Mouse (Mus musculus) frontal cortex, adult (tissue): ENCODE measurements around the gene Rdh13.

ENCODE experiments used
- ATAC-seq: cut with Nextera tagmentation; 2 replicates; pipeline ENCODE4 v1.9.2; 2017; ENCODE audit warnings: mild to moderate bottlenecking, moderate library complexity, mixed read lengths; ENCODE audit not compliant: low TSS enrichment

Rdh13 gene

DNA sequence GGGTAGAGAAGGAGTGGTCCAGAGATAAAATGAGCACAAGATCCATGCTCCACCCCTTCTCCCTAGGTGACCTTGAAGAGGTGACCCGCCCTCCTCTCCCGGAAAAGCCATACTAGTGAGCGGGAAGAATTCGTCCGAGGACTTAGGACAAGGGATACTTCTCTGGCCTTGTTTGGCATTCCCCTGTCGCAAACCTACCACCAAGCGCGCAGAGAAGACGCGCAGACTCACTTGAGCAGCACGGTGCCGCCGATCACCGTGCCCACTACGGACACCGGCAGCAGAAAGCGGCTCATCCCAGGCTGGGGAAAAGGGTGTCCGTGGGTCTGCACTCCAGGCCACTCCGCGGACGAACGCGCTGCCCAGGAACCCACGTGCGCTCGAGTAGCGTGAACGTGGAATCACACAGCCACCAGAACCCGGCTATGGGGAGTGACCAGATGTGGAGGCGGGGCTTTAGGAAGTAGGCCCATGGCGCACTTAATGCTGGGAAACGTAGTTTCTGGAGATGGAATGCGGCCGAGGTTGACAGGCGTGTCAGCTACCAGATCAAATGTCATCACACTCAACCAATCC, at the start of gene Rdh13:
TSS of gene Rdh13 (minus strand) at position 434 of the 576 bp plus-strand sequence.
- ATAC-seq, result peak; percentile 98

GRCm38 (mm10) chr7:4493991-4494390, 48.5 kb upstream of the Rdh13 start:
- ATAC-seq, result no peak

DNA sequence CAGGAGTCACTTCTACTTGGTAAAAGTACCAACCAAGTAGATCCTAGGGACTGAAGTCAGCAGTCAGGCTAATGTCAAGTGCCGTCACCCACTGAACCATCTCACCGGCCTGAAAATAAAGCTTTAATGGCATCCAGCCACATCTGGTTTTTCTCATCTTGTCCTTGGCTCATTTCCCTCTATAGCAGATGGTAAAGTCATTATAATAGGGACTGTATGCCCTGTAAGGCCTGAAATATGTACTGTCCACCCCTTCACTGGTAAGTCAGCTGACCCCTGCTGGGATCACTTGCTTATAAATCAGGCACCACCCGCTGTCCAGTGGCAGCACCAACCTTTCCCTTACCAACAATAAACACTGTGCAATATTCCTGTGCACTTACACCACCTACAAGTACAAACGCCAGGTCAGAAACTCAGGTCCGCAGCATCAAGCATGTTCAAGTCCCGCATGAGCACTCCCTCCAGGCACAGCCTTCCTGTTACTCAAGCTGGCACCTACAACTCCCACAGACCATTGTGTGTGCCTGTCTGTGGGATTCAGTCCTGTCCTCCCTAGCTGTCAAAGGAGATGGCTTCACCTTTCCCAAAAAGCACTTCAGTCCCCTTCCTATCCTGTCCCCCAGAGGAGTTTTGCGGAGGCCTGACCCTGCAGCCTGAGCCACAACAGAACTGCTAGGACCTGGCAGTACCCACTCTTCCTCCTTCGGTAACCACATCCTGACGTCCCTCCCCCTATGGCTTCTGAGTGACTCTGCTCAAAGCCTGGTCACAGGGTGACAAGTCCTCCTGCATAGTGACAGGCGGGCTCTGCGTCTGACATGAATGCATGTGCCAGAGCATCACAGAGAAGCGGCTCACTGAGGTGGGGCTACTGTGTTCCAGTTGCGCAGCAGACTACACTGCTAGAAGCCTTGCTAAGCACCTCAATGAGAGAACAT, 47.1 kb upstream of the Rdh13 start:
- no peak for ATAC-seq

DNA sequence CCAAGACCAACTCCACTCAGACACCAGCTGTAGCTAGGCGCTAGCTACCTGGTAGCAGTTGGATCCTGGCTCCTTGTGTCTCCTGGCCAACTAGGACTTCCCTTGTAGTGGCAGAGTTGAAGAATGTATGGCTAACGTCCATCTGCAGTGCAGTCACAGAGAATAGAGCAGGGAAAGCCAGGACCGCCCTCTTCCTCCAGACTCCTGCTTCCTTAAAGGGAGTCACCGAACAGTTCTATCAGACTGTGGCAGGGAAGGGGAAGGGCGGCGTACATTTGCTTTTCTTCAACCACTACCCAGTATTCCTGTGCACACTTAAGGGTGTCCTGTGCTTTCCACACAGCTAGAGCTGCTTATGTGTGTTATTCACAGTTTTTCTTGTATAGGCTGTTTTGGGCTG, 45.9 kb upstream of the Rdh13 start:
- ATAC-seq, result no peak

GRCm38 (mm10) chr7:4482281-4482680, 36.8 kb upstream of the Rdh13 start:
- no peak for ATAC-seq

- ATAC-seq, result peak; percentile 58; the same call in 1 of the 2 replicates
Measured at GRCm38 (mm10) chr7:4479674-4480073, 34.2 kb upstream of the Rdh13 start.

DNA sequence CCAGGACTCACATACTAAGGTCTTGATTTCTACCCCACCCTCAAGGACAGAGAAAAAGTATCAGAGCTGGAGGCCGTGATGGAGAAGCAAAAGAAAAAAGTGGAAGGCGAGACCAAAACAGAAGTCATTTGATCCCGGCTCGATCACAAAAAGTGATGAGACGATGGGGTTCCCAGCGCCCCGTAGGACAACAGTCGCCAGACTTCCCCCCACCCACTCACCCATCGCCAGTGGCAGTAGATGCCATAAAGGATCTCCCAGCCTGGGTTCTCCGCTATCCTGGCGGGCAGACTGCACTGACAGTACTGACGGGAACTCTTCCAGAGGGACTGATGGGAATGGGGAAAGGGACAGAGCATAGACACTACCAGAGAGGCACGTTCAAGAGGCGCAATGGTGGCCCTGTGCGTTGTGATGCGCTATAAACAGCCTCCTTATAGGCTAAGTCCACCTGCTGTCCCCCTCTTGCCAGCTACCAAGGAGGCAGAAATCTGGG, 33.4 kb upstream of the Rdh13 start:
- ATAC-seq, result no peak

DNA sequence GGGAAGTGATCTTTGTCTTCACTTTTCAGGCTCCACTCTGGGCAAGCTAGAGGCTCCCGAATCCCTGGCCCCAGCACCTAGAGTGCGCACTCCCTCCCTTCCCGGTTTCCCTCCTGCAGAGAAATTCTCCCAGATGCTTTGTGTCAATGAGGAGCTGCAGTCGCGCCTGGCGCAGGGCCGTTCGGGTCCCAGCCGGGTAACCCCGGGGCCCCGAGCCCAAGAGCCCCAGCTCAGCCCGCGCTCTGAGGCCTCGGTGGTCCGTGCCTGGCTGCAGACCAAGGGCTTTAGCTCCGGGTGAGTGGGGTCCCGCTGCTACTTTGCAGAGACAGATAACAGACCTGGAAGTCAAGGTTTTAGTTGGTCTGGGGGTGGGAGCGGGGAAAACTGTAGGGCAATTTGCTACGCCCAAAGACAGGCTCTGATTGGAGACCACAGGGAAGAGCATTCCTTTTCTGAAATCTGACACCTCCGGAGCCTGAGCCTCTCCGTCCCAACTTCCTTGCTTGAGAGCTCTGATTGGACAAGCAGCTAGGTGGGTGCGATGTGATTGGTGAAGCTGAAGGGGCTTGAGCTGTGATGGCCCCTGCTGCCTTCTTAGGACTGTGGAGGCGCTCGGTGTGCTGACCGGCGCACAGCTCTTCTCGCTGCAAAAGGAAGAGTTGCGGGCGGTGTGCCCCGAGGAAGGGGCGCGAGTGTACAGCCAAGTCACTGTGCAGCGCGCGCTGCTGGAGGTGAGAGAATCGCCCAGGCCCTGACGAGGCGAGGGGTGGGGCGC, 32.8 kb upstream of the Rdh13 start:
- ATAC-seq, result peak; percentile 82

- no peak for ATAC-seq
Measured at GRCm38 (mm10) chr7:4473940-4474339, 28.5 kb upstream of the Rdh13 start.

- peak; percentile 86 for ATAC-seq
Measured at GRCm38 (mm10) chr7:4471179-4471555, 25.7 kb upstream of the Rdh13 start.

DNA sequence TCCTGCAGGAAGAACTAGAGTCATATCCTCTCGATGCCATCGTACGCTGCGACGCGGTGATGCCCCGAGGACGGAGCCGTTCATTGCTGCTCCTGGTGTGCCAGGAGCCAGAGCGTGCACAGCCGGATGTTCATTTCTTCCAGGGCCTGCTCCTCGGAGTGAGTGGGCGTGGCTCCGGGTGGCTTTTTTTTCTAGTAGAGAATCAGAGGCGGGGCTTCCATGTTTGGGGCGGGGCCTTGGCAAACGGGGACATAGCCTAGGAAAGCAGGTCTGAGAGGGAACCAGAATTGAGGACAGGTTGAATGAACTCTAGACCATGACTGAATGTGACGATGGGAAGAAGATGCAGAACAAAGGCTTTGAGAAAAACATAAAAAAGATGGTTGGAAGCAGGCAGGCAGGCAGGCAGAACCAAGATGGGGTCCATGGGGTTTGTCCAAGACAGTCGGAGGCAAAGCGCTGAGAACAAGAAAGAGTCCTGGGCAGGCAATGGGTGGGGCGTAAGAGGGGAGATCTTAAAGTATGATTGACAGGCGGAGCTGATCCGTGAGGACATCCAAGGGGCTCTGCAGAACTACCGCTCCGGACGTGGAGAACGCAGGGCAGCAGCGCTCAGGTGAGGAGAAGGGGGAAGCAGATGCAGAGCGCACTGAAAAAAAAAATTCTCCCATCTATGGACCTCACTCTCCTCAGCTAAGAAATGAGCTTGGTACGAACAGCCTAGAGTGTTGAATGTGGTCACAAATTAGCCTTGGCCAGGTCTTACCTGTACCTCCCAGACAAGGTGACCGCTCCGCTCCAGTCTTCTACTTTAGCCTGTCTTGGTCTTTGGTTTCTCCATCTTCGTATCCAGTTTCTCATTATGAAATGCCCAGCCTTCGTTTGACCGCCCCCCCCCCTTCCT, 25.1 kb upstream of the Rdh13 start:
- ATAC-seq, result peak; percentile 35; the same call in 1 of the 2 replicates

DNA sequence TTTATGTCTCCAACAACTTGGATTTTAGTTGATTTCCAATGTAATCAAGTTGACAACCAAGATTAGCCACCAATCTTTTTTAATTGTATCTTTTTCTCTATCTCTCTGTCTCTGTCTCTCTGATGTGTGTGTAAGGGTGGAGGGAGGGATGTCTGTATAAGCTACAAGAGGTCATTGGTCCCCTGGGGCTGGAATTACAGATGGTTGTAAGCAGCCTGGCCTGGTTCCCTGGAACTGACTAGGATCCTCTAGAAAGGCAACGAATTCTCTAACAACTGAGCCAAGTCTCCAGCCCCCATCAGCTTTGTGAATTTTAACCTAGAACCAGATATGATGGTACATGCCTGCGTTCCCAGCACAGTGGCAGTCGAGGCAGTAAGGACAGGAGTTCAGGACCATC, 22.4 kb upstream of the Rdh13 start:
- ATAC-seq, result no peak

DNA sequence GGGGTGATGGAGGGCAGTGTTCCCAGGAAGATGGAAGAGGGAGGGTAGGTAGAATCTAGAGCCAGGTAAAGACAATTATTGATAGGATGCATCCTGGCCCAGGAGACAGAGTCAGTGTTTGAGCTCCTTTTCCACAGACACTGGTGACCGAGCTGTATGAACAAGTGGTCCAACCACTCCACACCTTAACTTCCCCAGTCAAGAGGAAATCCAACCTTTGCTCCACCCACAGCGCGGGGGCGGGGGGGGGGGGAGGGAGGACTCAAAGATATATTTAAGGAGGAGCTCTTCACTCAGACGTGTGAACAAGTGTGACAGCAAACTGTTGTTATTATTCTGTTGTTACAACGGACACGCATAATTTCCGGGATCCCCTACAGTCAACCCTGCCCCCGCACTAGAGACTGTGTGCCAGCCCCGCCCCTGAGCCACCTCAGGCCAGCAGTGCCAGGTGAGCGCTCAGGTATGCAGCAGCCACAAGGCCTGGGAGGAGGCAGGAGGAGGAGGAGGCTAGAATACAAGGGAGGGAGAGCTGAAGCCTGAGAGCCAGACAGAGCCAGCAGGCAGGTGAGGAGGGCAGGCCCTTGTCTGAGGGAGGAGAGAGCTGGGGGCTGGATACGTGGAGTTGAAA, 18.9 kb upstream of the Rdh13 start:
- no peak for ATAC-seq

DNA sequence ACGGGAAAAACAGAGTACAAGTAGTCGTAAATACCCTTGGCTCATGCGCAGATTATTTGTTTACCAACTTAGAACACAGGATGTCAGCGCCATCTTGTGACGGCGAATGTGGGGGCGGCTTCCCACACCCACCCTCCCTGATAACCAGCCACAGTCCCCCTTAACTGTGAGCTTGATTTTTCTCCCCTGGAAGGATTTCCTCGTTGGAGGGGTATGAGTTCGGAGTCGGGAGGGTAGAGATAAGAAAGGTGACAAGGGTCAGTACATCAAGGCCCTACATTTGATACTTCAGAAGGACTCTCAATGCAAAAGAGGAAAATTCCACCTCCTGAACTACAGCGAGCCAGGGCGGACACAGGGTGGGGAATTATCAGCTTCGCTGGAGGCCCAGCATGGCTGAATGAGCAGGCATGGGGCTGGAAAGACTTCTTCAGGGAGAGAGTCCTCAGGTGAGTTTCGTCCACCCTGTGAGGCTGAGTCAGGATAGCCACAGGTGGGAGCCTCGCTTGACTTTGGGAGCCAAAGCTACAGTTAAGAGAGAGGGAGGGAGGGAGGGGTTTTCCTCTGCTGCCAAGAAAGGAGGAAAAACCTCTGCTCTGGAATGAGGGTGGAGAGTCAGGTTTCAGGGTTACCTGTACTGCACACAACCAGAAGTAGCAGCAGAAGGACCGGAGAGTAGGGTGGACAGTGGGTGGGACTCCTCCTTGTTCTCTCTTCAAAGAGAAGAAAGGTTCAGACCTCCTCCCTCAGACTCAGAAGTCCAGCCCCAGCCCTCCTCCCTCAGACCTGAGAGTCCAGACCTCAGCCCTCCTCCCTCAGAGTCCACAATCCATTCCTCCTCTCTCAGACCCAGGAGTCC, 15.4 kb upstream of the Rdh13 start, which contains the start of gene Eps8l1:
TSS of gene Eps8l1 (plus strand) at position 99 of the 859 bp plus-strand sequence.
- no peak for ATAC-seq

DNA sequence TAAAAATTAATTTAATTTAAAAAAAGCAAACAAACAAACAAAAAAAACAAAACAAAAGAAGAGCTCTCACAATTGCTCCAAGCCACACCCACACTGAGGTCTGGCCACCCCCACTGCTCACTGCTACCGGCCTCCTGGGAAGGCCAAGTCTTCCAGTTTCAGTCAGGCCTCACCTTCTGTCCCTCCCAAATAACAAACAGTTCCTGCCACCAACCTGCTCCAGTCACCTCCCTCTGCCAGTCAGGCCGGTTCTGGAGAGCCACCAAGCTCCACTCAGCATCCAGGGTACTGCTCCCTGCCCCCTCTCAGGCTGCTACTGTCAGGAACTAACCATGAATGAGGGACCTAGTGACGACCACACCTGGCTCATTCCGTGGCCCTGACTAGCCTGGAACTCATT, 7.2 kb upstream of the Rdh13 start:
- no peak for ATAC-seq

DNA sequence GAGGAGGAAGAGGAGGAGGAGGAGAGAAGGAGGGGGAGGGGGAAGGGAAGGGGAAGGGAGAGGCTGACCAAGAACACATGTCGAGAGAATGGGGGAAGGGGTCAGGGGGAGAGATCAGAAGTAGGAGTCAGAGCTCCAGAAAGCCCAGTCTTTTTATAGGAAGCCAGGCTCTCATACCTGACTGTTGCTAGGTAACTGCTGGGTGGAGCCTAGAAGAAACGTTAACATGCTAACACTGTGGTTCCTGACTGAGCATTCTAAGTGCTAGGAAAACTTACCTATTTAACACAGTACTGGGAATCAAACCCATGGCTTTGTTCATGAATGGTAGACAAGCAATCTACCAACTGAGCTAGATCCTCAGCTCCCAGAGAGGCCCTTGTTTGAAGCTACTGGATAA, 3.8 kb upstream of the Rdh13 start:
- ATAC-seq, result no peak

DNA sequence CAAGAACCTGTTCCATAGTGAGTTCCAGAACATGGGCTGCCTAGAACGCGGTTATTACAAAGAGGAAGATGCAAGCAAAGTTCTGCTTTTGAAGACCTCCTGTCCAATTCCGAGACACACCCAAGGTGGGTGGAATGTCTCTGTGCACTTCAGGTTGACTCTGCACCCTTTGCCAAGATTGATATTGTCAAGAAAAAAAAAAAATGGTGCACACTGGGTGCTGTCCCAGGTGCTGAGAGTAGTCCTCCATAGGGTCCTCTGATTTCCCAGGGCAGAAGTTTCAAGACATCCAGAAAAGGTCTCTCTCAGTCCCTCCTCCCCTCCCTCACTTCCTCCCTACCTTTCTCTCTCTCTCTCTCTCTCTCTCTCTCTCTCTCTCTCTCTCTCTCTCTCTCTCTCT, 3.0 kb upstream of the Rdh13 start:
- ATAC-seq, result no peak

- ATAC-seq, result no peak
Measured at GRCm38 (mm10) chr7:4447138-4447537, 1.7 kb upstream of the Rdh13 start.

DNA sequence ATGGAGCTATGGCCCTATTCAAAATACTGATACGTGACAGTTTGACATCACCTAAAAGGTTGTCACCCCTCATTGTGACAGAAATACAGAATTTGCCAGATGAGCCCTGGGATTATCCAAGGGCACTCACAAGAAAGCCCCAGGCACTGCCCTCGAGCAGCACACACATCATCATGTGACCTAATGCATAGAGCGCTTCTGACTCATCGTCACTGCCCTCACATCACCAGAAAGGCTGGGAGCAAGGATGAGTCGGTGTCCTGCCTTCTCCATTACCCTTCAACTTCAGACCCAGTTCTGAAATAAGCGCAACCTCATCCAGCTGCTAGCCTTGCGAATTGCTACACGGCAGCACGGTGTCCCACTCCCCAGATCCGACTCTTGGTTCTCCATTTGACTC, 4.9 kb downstream of the Rdh13 start:
- ATAC-seq, result no peak

GRCm38 (mm10) chr7:4437721-4438120, 7.7 kb downstream of the Rdh13 start:
- ATAC-seq, result no peak
